Mouse (Mus musculus): ENCODE data around the gene Armc6.
"Not testable (repeated sequence)": the region's sequence is repeated elsewhere in the genome, so short reads cannot be mapped to it uniquely, and the experiment has no call there.

- not testable (repeated sequence) for TF ChIP-seq CTCF (IDR thresholded peaks at IDR 0.05; ENCODE audit: borderline replicate concordance, control insufficient read depth, extremely low read depth, insufficient read depth, low read length, poor library complexity); POLR2A (IDR thresholded peaks at IDR 0.05; ENCODE audit: control insufficient read depth, extremely low read depth, insufficient read depth, low read length, poor library complexity)
These were observed 18.1 kb downstream of the Armc6 start for GRCm38 (mm10) chr8:70216161-70216560.
